Mouse (Mus musculus) lung, embryonic 14.5 days (tissue): Measurements from ENCODE around the gene 4931422A03Rik. TPM values are rescaled to one million over a fixed set of nuclear protein-coding genes. Genes with fewer than 3 reads are reported as not detected.
"Not testable (repeated sequence)": the region's sequence is repeated elsewhere in the genome, so short reads cannot be mapped to it uniquely, and the experiment has no call there.

ENCODE experiments used
- ATAC-seq: fragments of 200-750 bp; cut with Nextera tagmentation; 2 replicates; pipeline ENCODE4 v1.8.0; 2017; ENCODE audit warnings: mild to moderate bottlenecking, moderate TSS enrichment, moderate library complexity; ENCODE audit not compliant: insufficient read depth
- DNase-seq: peaks from one replicate; pipeline ENCODE4 v3.0.0-alpha.2; 2015
- H3K27ac ChIP-seq: fragments of 300-500 bp; sonication (generic); 2 replicates; pipeline ENCODE4 v1.5.1; 2014; ENCODE audit warnings: low read depth, mild to moderate bottlenecking, moderate library complexity
- H3K27me3 ChIP-seq: fragments of 300-500 bp; sonication (generic); 2 replicates; pipeline ENCODE4 v1.6.1; 2014; ENCODE audit warnings: low read length, control low read depth; ENCODE audit not compliant: insufficient read depth
- H3K36me3 ChIP-seq: fragments of 300-500 bp; sonication (generic); 2 replicates; pipeline ENCODE4 v1.6.1; 2014; ENCODE audit warnings: control low read depth; ENCODE audit not compliant: insufficient read depth
- H3K4me1 ChIP-seq: fragments of 300-500 bp; sonication (generic); 2 replicates; pipeline ENCODE4 v1.6.1; 2014; ENCODE audit warnings: antibody characterized with exemption, control low read depth; ENCODE audit not compliant: insufficient read depth
- H3K4me2 ChIP-seq: fragments of 300-500 bp; sonication (generic); 2 replicates; pipeline ENCODE4 v1.6.1; 2014; ENCODE audit warnings: mild to moderate bottlenecking
- H3K4me3 ChIP-seq: fragments of 300-500 bp; sonication (generic); 2 replicates; pipeline ENCODE4 v1.5.1; 2014; ENCODE audit warnings: low read depth, low read length
- H3K9ac ChIP-seq: fragments of 300-500 bp; sonication (generic); 2 replicates; pipeline ENCODE4 v1.6.1; 2014
- H3K9me3 ChIP-seq: fragments of 300-500 bp; sonication (generic); 2 replicates; pipeline ENCODE4 v1.6.1; 2016; ENCODE audit warnings: low read depth, low read length, control low read depth
- CTCF ChIP-seq: IDR thresholded peaks from 2 replicates; pipeline ENCODE4 v1.5.1; 2016; ENCODE audit warnings: antibody characterized with exemption, low read depth
- WGBS: fragments of 180-500 bp; shearing (Covaris S2); extraction: QIAGEN DNeasy Blood & Tissue Kit; methylation state at CpG from one replicate; pipeline ENCODE4 v1.1.7; 2014; 5-methylcytosine and 5-hydroxymethylcytosine counted together
- polyA plus RNA-seq: library from polyadenylated mRNA; unstranded; fragments of >200 nt; fragmentation: Nextera tagmentation; extraction: Ambion mirVana; gene quantifications from 2 replicates; pipeline ENCODE4 v1.2.1, GENCODE M21; 2014

4931422A03Rik gene
- polyA plus RNA-seq, 1 experiment from 2014 or later: 2.1 TPM

- ATAC-seq: no peak
These were observed 27.1 kb downstream of the 4931422A03Rik start for GRCm38 (mm10) chr2:104001076-104001475.

GRCm38 (mm10) chr2:103992618-103993332 lies 35.4 kb downstream of the 4931422A03Rik start:
- TF ChIP-seq CTCF: no peak
- no peak for DNase-seq

More at GRCm38 (mm10) chr2:104001076-104001475, 27.1 kb downstream of the 4931422A03Rik start:
- Histone ChIP-seq H3K4me3 (no peak overlapping the region), H3K9ac (no peak overlapping the region), H3K4me2 (no peak overlapping the region), H3K4me1 (no peaks in the 10 kb centered on the region), H3K9me3 (no peaks in the 10 kb centered on the region), H3K27me3 (no peaks in the 10 kb centered on the region), H3K27ac (no peak overlapping the region), H3K36me3 (no peaks in the 10 kb centered on the region)
- peak; percentile 54 for DNase-seq
- TF ChIP-seq CTCF: peak; percentile 53
- WGBS: 21% methylated on average over 2 of the region's 2 CpGs

GRCm38 (mm10) chr2:103992162-103992561 lies 36.0 kb downstream of the 4931422A03Rik start:
- Histone ChIP-seq H3K9ac (no peak overlapping the region), H3K36me3 (no peaks in the 10 kb centered on the region), H3K4me3 (no peak overlapping the region), H3K27ac (no peak overlapping the region), H3K4me1 (no peaks in the 10 kb centered on the region), H3K9me3 (no peaks in the 10 kb centered on the region), H3K4me2 (no peak overlapping the region), H3K27me3 (peaks cover 6% of the 10 kb centered on the region; the same call in 1 of the 2 replicates)
- TF ChIP-seq CTCF: no peak
- WGBS: 62% methylated on average over 9 of the region's 9 CpGs
- DNase-seq (no peak), ATAC-seq (no peak)

More at GRCm38 (mm10) chr2:103992618-103993332, 35.4 kb downstream of the 4931422A03Rik start:
- Histone ChIP-seq H3K4me1 (no peaks in the 10 kb centered on the region), H3K9me3 (no peaks in the 10 kb centered on the region), H3K4me3 (no peak overlapping the region), H3K27me3 (peaks cover 6% of the 10 kb centered on the region; the same call in 1 of the 2 replicates), H3K9ac (no peak overlapping the region), H3K36me3 (no peaks in the 10 kb centered on the region), H3K4me2 (no peak overlapping the region), H3K27ac (no peak overlapping the region)
- no peak for ATAC-seq
- 39% methylated on average over 17 of the region's 17 CpGs for WGBS

- no peaks in the 10 kb centered on the region for H3K36me3 ChIP-seq
- H3K4me2 ChIP-seq: no peak overlapping the region
- no peak overlapping the region for H3K4me3 ChIP-seq
- no peaks in the 10 kb centered on the region for H3K4me1 ChIP-seq
- H3K9me3 ChIP-seq: no peaks in the 10 kb centered on the region
- DNase-seq: no peak
- no peak overlapping the region for H3K27ac ChIP-seq
- no peak for ATAC-seq
- TF ChIP-seq CTCF: peak; percentile 17; the same call in 1 of the 2 replicates
- peaks cover 6% of the 10 kb centered on the region; the same call in 1 of the 2 replicates for H3K27me3 ChIP-seq
- no peak overlapping the region for H3K9ac ChIP-seq
These were observed 36.9 kb downstream of the 4931422A03Rik start for GRCm38 (mm10) chr2:103991303-103991702.

GRCm38 (mm10) chr2:103989724-103990123 lies 38.4 kb downstream of the 4931422A03Rik start:
- H3K27me3 ChIP-seq: peaks cover 6% of the 10 kb centered on the region; the same call in 1 of the 2 replicates
- H3K4me3 ChIP-seq: no peak overlapping the region
- H3K9me3 ChIP-seq: no peaks in the 10 kb centered on the region
- H3K36me3 ChIP-seq: no peaks in the 10 kb centered on the region
- no peaks in the 10 kb centered on the region for H3K4me1 ChIP-seq
- DNase-seq: no peak
- H3K27ac ChIP-seq: no peak overlapping the region
- WGBS: 87% methylated on average over 6 of the region's 6 CpGs
- ATAC-seq: no peak
- H3K4me2 ChIP-seq: no peak overlapping the region
- no peak overlapping the region for H3K9ac ChIP-seq
- TF ChIP-seq CTCF: no peak

GRCm38 (mm10) chr2:103987595-103987994 lies 40.6 kb downstream of the 4931422A03Rik start:
- not testable (repeated sequence) for H3K9me3 ChIP-seq, ATAC-seq, H3K4me3 ChIP-seq, H3K4me1 ChIP-seq, DNase-seq, H3K27me3 ChIP-seq, H3K9ac ChIP-seq, H3K36me3 ChIP-seq, H3K4me2 ChIP-seq, H3K27ac ChIP-seq
- 55% methylated on average over 5 of the region's 8 CpGs for WGBS

GRCm38 (mm10) chr2:103983146-103983545 lies 45.0 kb downstream of the 4931422A03Rik start:
- DNase-seq (no peak), ATAC-seq (no peak)
- TF ChIP-seq CTCF: no peak
- Histone ChIP-seq H3K9ac (no peak overlapping the region), H3K36me3 (peaks cover 4% of the 10 kb centered on the region; the same call in 1 of the 2 replicates), H3K27ac (no peak overlapping the region), H3K9me3 (no peaks in the 10 kb centered on the region), H3K4me1 (no peaks in the 10 kb centered on the region), H3K27me3 (no peaks in the 10 kb centered on the region), H3K4me2 (no peak overlapping the region), H3K4me3 (no peak overlapping the region)
- WGBS: 86% methylated on average over 10 of the region's 10 CpGs
